Mouse (Mus musculus) left cerebral cortex, adult 8-10 months (tissue): Measurements from ENCODE around the gene Sbf2. TPM values are rescaled to one million over a fixed set of nuclear protein-coding genes. Genes with fewer than 3 reads are reported as not detected.
A peak's percentile ranks its signal among the peaks of the same experiment; 100 is the strongest.
"Not testable (repeated sequence)": the region's sequence is repeated elsewhere in the genome, so short reads cannot be mapped to it uniquely, and the experiment has no call there.

Experiments used
- DNase-seq, 2 experiments: peaks; one replicate each; pipeline ENCODE4 v3.0.0; 2022; ENCODE audit warnings: low spot score in 2 of 2
- total RNA-seq, 4 experiments: library from RNA; stranded (reverse); gene quantifications; 2 replicates each; pipeline ENCODE4 v1.2.4; 2022

The Sbf2 gene
- total RNA-seq, 4 experiments from 2014 or later: 49.2 to 62.5 (median 60.1) TPM

GRCm38 (mm10) chr7:110414276-110414675, 200.4 kb downstream of the Sbf2 start:
- no peak for DNase-seq

GRCm38 (mm10) chr7:110402092-110402491, 212.6 kb downstream of the Sbf2 start:
- DNase-seq: no peak

GRCm38 (mm10) chr7:110392576-110392975, 222.1 kb downstream of the Sbf2 start:
- DNase-seq: no peak

- DNase-seq: no peak
Measured at GRCm38 (mm10) chr7:110391632-110392031, 223.1 kb downstream of the Sbf2 start.

- not testable (repeated sequence) for DNase-seq
Measured at GRCm38 (mm10) chr7:110388889-110389288, 225.8 kb downstream of the Sbf2 start.

GRCm38 (mm10) chr7:110387565-110387964, 227.2 kb downstream of the Sbf2 start:
- no peak for DNase-seq

- no peak for DNase-seq
Measured at GRCm38 (mm10) chr7:110385482-110385881, 229.2 kb downstream of the Sbf2 start.

- DNase-seq: no peak
Measured at GRCm38 (mm10) chr7:110384343-110384742, 230.4 kb downstream of the Sbf2 start.

- no peak for DNase-seq
Measured at GRCm38 (mm10) chr7:110381625-110382024, 233.1 kb downstream of the Sbf2 start.

GRCm38 (mm10) chr7:110379335-110379914, 235.3 kb downstream of the Sbf2 start:
- DNase-seq: peak in 1 of 2 experiments; percentile 28

- no peak for DNase-seq
Measured at GRCm38 (mm10) chr7:110372529-110372928, 242.2 kb downstream of the Sbf2 start.

GRCm38 (mm10) chr7:110362005-110362404, 252.7 kb downstream of the Sbf2 start:
- DNase-seq: no peak

GRCm38 (mm10) chr7:110361516-110361915, 253.2 kb downstream of the Sbf2 start:
- peak in 1 of 2 experiments; percentile 28 for DNase-seq

- DNase-seq: no peak
Measured at GRCm38 (mm10) chr7:110359391-110359790, 255.3 kb downstream of the Sbf2 start.

- no peak for DNase-seq
Measured at GRCm38 (mm10) chr7:110353971-110354370, 260.8 kb downstream of the Sbf2 start.

GRCm38 (mm10) chr7:110347250-110347649, 267.5 kb downstream of the Sbf2 start:
- no peak for DNase-seq

- DNase-seq: no peak
Measured at GRCm38 (mm10) chr7:110337601-110338000, 277.1 kb downstream of the Sbf2 start.

- DNase-seq: no peak
Measured at GRCm38 (mm10) chr7:110325381-110326110, 289.2 kb downstream of the Sbf2 start.

- no peak for DNase-seq
Measured at GRCm38 (mm10) chr7:110324852-110325251, 289.9 kb downstream of the Sbf2 start.

GRCm38 (mm10) chr7:110321106-110321505, 293.6 kb downstream of the Sbf2 start:
- no peak for DNase-seq

GRCm38 (mm10) chr7:110318971-110319519, 295.7 kb downstream of the Sbf2 start:
- no peak for DNase-seq

- no peak for DNase-seq
Measured at GRCm38 (mm10) chr7:110317412-110317811, 297.3 kb downstream of the Sbf2 start.

GRCm38 (mm10) chr7:110315352-110315751, 299.4 kb downstream of the Sbf2 start:
- no peak for DNase-seq
